Mouse (Mus musculus): ENCODE results near the gene Fahd1.

GRCm38 (mm10) chr17:24840341-24840740 is 9.8 kb downstream of the Fahd1 start:
- TF ChIP-seq CTCF (IDR thresholded peaks at IDR 0.05), result no peak
- TF ChIP-seq EP300 (IDR thresholded peaks at IDR 0.05), result no peak
